Mouse (Mus musculus): ENCODE measurements around the gene Fignl2.

DNA sequence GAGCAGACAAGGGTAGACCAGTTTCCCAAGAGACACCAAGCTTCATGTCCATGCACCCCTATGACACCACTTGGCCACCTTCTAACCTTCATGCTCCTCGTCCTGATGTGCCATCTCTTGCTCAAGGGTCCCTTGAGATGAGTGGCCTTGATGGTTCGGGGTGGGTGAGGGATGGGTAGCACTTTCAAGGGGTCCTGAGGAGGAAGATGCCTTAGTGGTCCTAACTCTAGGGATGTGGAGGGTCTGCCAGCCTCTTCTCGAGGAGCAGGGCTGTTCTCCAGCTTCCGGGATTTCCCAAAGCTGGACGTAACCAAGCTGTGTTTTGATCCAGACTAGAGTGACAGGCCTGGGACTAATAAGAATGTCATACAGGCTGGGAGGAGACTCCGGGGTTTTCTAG is 47.2 kb upstream of the Fignl2 start:
- TF ChIP-seq POLR2A (IDR thresholded peaks at IDR 0.05; ENCODE audit: insufficient read length, low read depth) (no peak), MYOD1 (IDR thresholded peaks at IDR 0.05; ENCODE audit: control insufficient read depth in 1 of 3, insufficient read length in 2 of 3, low read depth in 2 of 3) (no peak), CEBPB (IDR thresholded peaks at IDR 0.05; ENCODE audit: insufficient read depth, poor library complexity, severe bottlenecking) (no peak)
